Mouse (Mus musculus) adrenal gland, postnatal 10 days (tissue): ENCODE data around the gene Gm5941. TPM values are rescaled to one million over a fixed set of nuclear protein-coding genes. Genes with fewer than 3 reads are reported as not detected.
"Not testable (repeated sequence)": the region's sequence is repeated elsewhere in the genome, so short reads cannot be mapped to it uniquely, and the experiment has no call there.

Experiments used
- DNase-seq: peaks from one replicate; pipeline ENCODE4 v3.0.0; 2021; ENCODE audit warnings: mixed read lengths
- long read RNA-seq, 2 experiments: library from polyadenylated mRNA; stranded (forward); transcript quantifications; one replicate each; pipeline ENCODE4 v2.0.0; 2021
- total RNA-seq, 2 experiments: library from RNA; stranded (reverse); gene quantifications; 2 replicates each; pipeline ENCODE4 v1.2.3; 2021

Gm5941 gene
- total RNA-seq, result not detected
- long read RNA-seq, experiment 1, result 0 reads
- long read RNA-seq, experiment 2, result 0 reads

- not testable (repeated sequence) for DNase-seq
Measured at GRCm38 (mm10) chrX:92489649-92490048, at the start of gene Gm5941. Gene Gm5941, plus strand, starts transcription at chrX:92489949.

GRCm38 (mm10) chrX:92460496-92460895 is 29.3 kb upstream of the Gm5941 start:
- DNase-seq, result no peak

GRCm38 (mm10) chrX:92464773-92465172 is 25.0 kb upstream of the Gm5941 start:
- no peak for DNase-seq

- no peak for DNase-seq
Measured at GRCm38 (mm10) chrX:92498254-92498653, 8.5 kb downstream of the Gm5941 start.

- no peak for DNase-seq
Measured at GRCm38 (mm10) chrX:92527826-92528225, 38.1 kb downstream of the Gm5941 start.

Other genes with a start within 250 kb of the Gm5941 start
- under 1 TPM; 0.51 to 0.54 TPM for gene Mageb18, start 109.6 kb downstream of the Gm5941 start, total RNA-seq